In genomic region chr2:31653971-31654853, GRCm38 (mm10) we compare ENCODE assay signal across 9 mouse cellular contexts. TPM values are rescaled to one million over a fixed set of nuclear protein-coding genes. Genes with fewer than 3 reads are reported as not detected.
DNase-seq lines count a peak whose midpoint lies in the region; ATAC-seq and TF ChIP-seq lines count a peak whose summit lies in the region.
"Had no signal": no experiment of that assay in that cellular context is flagged by ENCODE, and none has a peak within 500 bp of the region (broad histone marks: within the 10 kb centered on the region; RNA-seq: fewer than 3 reads in every experiment).

No protein-coding gene starts in this region.

- no peak overlapping the region for H3K27ac ChIP-seq in embryonic fibroblast, embryonic 13.5 days (ENCODE audit: insufficient read depth, low read length)
- no peak overlapping the region for H3K27ac ChIP-seq in intestine, postnatal 0 days (ENCODE audit: low read depth, low read length)
- H3K27ac ChIP-seq in liver, embryonic 11.5 days (ENCODE audit: low read depth, low read length) = no peak overlapping the region

- peak overlapping the region; percentile 5; the same call in 1 of the 2 replicates for H3K9ac ChIP-seq in intestine, postnatal 0 days (ENCODE audit: low read depth, low read length)
- H3K9ac ChIP-seq in liver, embryonic 11.5 days (ENCODE audit: low read depth, low read length) = no peak overlapping the region

- H3K4me3 ChIP-seq in erythroblast, embryonic 14.5 days (replicated peaks) = peak overlapping the region; percentile 16
- H3K4me3 ChIP-seq in embryonic fibroblast, embryonic 13.5 days (ENCODE audit: insufficient read depth, low read length) = peak overlapping the region; percentile 38
- peak overlapping the region; percentile 50 for H3K4me3 ChIP-seq in intestine, postnatal 0 days (ENCODE audit: low read depth, low read length)
- H3K4me3 ChIP-seq in liver, embryonic 11.5 days (ENCODE audit: low read depth, low read length) = peak overlapping the region; percentile 60

- peaks cover 5% of the 10 kb centered on the region for H3K9me3 ChIP-seq in erythroblast, embryonic 14.5 days (ENCODE audit: control insufficient read depth, low read length)
- no peaks in the 10 kb centered on the region for H3K9me3 ChIP-seq in intestine, postnatal 0 days (ENCODE audit: control insufficient read depth)
- no peaks in the 10 kb centered on the region; the same call in 1 of the 2 replicates for H3K9me3 ChIP-seq in liver, embryonic 11.5 days (ENCODE audit: control insufficient read depth, low read length)

- under 1% methylated on average over 101 of the region's 109 CpGs for WGBS in intestine, postnatal 0 days
- WGBS in liver, embryonic 11.5 days = 1% methylated on average over 104 of the region's 109 CpGs

- peak overlapping the region; percentile 93 for H3K4me2 ChIP-seq in intestine, postnatal 0 days (replicated peaks; ENCODE audit: low read depth)
- peak overlapping the region; percentile 90 for H3K4me2 ChIP-seq in liver, embryonic 11.5 days

- no peak for ATAC-seq in erythroblast, adult 5-6 weeks (replicated peaks; ENCODE audit: low FRiP score, poor library complexity, severe bottlenecking)
- peak; percentile 52; the same call in 1 of the 2 replicates for ATAC-seq in intestine, postnatal 0 days
- no peak for ATAC-seq in liver, embryonic 11.5 days (replicated peaks; ENCODE audit: low FRiP score)

- no peak for TF ChIP-seq CTCF in embryonic fibroblast, embryonic 13.5 days (IDR thresholded peaks at IDR 0.05; ENCODE audit: borderline replicate concordance, insufficient read depth, low read length)
- no peak for TF ChIP-seq CTCF in intestine, postnatal 0 days (IDR thresholded peaks at IDR 0.05; ENCODE audit: low read depth)

- peak; percentile 35 for DNase-seq in Muller cell, postnatal 12 days (ENCODE audit: inconsistent ontology term)
- peak; percentile 44 for DNase-seq in liver, embryonic 11.5 days (ENCODE audit: low spot score)
- peak; percentile 75 for DNase-seq in right cerebral cortex, postnatal 14 days
- no peak for DNase-seq in c-Kit-positive CD71-positive TER-119-positive erythroid progenitor cells, embryonic 14.5 days (ENCODE audit: low spot score)

- peaks cover 89% of the 10 kb centered on the region for H3K27me3 ChIP-seq in erythroblast, embryonic 14.5 days (ENCODE audit: control insufficient read depth)
- peaks cover 58% of the 10 kb centered on the region for H3K27me3 ChIP-seq in intestine, postnatal 0 days (replicated peaks; ENCODE audit: control insufficient read depth, insufficient read depth, low read length)
- peaks cover 87% of the 10 kb centered on the region for H3K27me3 ChIP-seq in liver, embryonic 11.5 days (replicated peaks; ENCODE audit: control insufficient read depth, insufficient read depth, low read length)

- no peaks in the 10 kb centered on the region for H3K36me3 ChIP-seq in erythroblast, embryonic 14.5 days (ENCODE audit: control insufficient read depth)
- H3K36me3 ChIP-seq in intestine, postnatal 0 days (ENCODE audit: control insufficient read depth, insufficient read depth) = no peaks in the 10 kb centered on the region
- H3K36me3 ChIP-seq in liver, embryonic 11.5 days (ENCODE audit: control insufficient read depth, insufficient read depth, low read length) = no peaks in the 10 kb centered on the region
- H3K36me3 ChIP-seq: G1E had no signal

- no peak for TF ChIP-seq POLR2A in embryonic fibroblast, embryonic 13.5 days (IDR thresholded peaks at IDR 0.05; ENCODE audit: low read depth, low read length)

- H3K4me1 ChIP-seq in erythroblast, embryonic 14.5 days (ENCODE audit: control insufficient read depth) = peaks cover 1% of the 10 kb centered on the region; the same call in 1 of the 2 replicates
- no peaks in the 10 kb centered on the region for H3K4me1 ChIP-seq in embryonic fibroblast, embryonic 13.5 days (ENCODE audit: control insufficient read depth, insufficient read depth, low read length)
- no peaks in the 10 kb centered on the region for H3K4me1 ChIP-seq in intestine, postnatal 0 days (replicated peaks; ENCODE audit: control insufficient read depth, insufficient read depth, low read length)
- no peaks in the 10 kb centered on the region; the same call in 1 of the 2 replicates for H3K4me1 ChIP-seq in liver, embryonic 11.5 days (replicated peaks; ENCODE audit: control insufficient read depth, insufficient read depth, low read length)

RNA-seq across cellular contexts. Expression of gene Prdm12, which starts 14.4 kb away (rescaled TPM):
- not detected in 2 replicates for polyA plus RNA-seq in erythroblast, embryonic 14.5 days (2012)
- not detected in 2 replicates for total RNA-seq in erythroblast, adult 5-6 weeks (2015; ENCODE audit: low replicate concordance)
- total RNA-seq in erythroblast, adult 5-6 weeks (2017; ENCODE audit: low replicate concordance) = not detected in 2 replicates
- polyA plus RNA-seq in embryonic fibroblast, embryonic 13.5 days (2011; ENCODE audit: insufficient read length, low read depth, missing spikeins) = not detected in 2 replicates
- not detected in 2 replicates for polyA plus RNA-seq in intestine, postnatal 0 days (2015; fragmentation: Nextera tagmentation; extraction: Ambion mirVana)
- 0.07 TPM in 1 of 2 replicates, not detected in the other for polyA plus RNA-seq in liver, embryonic 11.5 days (2014; fragmentation: Nextera tagmentation; extraction: Ambion mirVana)
- polyA plus RNA-seq: G1E had no signal

RNA-seq across cellular contexts. Expression of gene Exosc2, which starts 16.3 kb away (rescaled TPM):
- 1.1 and 1.6 TPM in 2 replicates for polyA plus RNA-seq in erythroblast, embryonic 14.5 days (2012)
- 9.6 and 9.8 TPM in 2 replicates for total RNA-seq in erythroblast, adult 5-6 weeks (2015; ENCODE audit: low replicate concordance)
- total RNA-seq in erythroblast, adult 5-6 weeks (2017; ENCODE audit: low replicate concordance) = 9.2 and 9.8 TPM in 2 replicates
- polyA plus RNA-seq in embryonic fibroblast, embryonic 13.5 days (2011; ENCODE audit: insufficient read length, low read depth, missing spikeins) = 23.1 and 24.9 TPM in 2 replicates
- polyA plus RNA-seq in intestine, postnatal 0 days (2015; fragmentation: Nextera tagmentation; extraction: Ambion mirVana) = 18.2 and 18.8 TPM in 2 replicates
- polyA plus RNA-seq in liver, embryonic 11.5 days (2014; fragmentation: Nextera tagmentation; extraction: Ambion mirVana) = 86.0 and 96.1 TPM in 2 replicates

RNA-seq across cellular contexts. Expression of gene Abl1, which starts 34.0 kb away (rescaled TPM):
- polyA plus RNA-seq in erythroblast, embryonic 14.5 days (2012) = 1.4 and 1.7 TPM in 2 replicates
- total RNA-seq in erythroblast, adult 5-6 weeks (2015; ENCODE audit: low replicate concordance) = 13.8 and 14.0 TPM in 2 replicates
- total RNA-seq in erythroblast, adult 5-6 weeks (2017; ENCODE audit: low replicate concordance) = 9.5 and 13.4 TPM in 2 replicates
- polyA plus RNA-seq in embryonic fibroblast, embryonic 13.5 days (2011; ENCODE audit: insufficient read length, low read depth, missing spikeins) = 58.9 and 61.6 TPM in 2 replicates
- polyA plus RNA-seq in intestine, postnatal 0 days (2015; fragmentation: Nextera tagmentation; extraction: Ambion mirVana) = 13.4 and 14.5 TPM in 2 replicates
- 26.7 and 28.9 TPM in 2 replicates for polyA plus RNA-seq in liver, embryonic 11.5 days (2014; fragmentation: Nextera tagmentation; extraction: Ambion mirVana)
